In the genomic region with DNA sequence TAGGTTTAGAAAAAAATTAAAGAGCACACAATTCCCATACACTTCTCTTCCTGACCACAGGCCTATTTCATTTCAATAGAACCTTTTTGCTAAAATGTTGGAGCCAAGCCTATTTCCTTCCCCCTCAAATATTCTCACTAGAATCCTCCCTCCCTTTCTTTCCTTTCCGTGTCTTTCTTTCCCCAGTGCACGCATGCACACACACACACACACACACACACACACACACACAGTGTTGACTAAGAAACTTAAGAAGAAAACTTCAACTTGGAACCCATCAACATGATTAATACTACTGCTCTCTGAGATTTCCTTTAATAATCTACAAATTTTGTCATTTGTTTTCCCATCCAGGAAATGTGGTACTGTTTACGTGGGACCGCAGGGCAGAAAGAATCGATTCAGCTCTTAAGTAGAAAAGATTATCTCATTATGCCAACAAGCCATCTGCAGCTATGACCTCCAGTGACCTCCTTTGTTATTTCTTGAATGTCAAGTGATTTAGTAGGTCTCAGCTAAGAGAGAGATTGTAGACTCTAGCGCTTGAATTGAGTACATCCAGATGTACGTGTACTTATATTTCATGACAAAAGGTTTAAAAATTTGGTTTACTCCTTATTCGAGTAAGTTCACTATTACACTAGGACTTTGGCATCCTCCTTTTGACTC, we compare ENCODE assay signal across 18 mouse cellular contexts. TPM values are rescaled to one million over a fixed set of nuclear protein-coding genes. Genes with fewer than 3 reads are reported as not detected.
DNase-seq lines count a peak whose midpoint lies in the region; ATAC-seq and TF ChIP-seq lines count a peak whose summit lies in the region.
"Had no signal": no experiment of that assay in that cellular context is flagged by ENCODE, and none has a peak within 500 bp of the region (broad histone marks: within the 10 kb centered on the region; RNA-seq: fewer than 3 reads in every experiment).

No protein-coding gene starts in this region.

- H3K4me1 ChIP-seq in hindbrain, embryonic 10.5 days (replicated peaks) = peaks cover 20% of the 10 kb centered on the region
- peaks cover 11% of the 10 kb centered on the region; the same call in 1 of the 2 replicates for H3K4me1 ChIP-seq in hindbrain, embryonic 13.5 days (replicated peaks)
- H3K4me1 ChIP-seq in lung, embryonic 14.5 days (ENCODE audit: insufficient read depth) = no peaks in the 10 kb centered on the region
- H3K4me1 ChIP-seq in lung, adult 2 months (ENCODE audit: control insufficient read depth, insufficient read depth, low read length) = no peaks in the 10 kb centered on the region
- H3K4me1 ChIP-seq in hindbrain, postnatal 0 days (ENCODE audit: insufficient read depth, low read length) = no peaks in the 10 kb centered on the region
- H3K4me1 ChIP-seq: limb, embryonic 15.5 days had no signal

- DNase-seq in hindbrain, embryonic 10.5 days (ENCODE audit: low spot score) = peak; percentile 28
- DNase-seq in lung, embryonic 14.5 days = peak; percentile 39
- DNase-seq in lung, adult 2 months = no peak
- DNase-seq in hindbrain, postnatal 0 days (ENCODE audit: low spot score) = peak; percentile 12
- DNase-seq in retina, embryonic 14.5 days (ENCODE audit: low spot score) = peak; percentile 69
- no peak for DNase-seq in gastrocnemius, adult 2 months
- no peak for DNase-seq in heart, adult 11 months
- DNase-seq: cerebellum, adult 18-20 months; gastrocnemius, postnatal 25 days had no signal

- TF ChIP-seq POLR2A in lung, adult 2 months (IDR thresholded peaks at IDR 0.05; ENCODE audit: borderline replicate concordance, extremely low read depth, low read depth, low read length) = no peak

- no peak for ATAC-seq in hindbrain, embryonic 13.5 days (ENCODE audit: low FRiP score)
- no peak for ATAC-seq in lung, embryonic 14.5 days (ENCODE audit: insufficient read depth)
- no peak for ATAC-seq in hindbrain, postnatal 0 days
- ATAC-seq: forebrain, embryonic 13.5 days; lung, postnatal 0 days had no signal

- H3K4me2 ChIP-seq in hindbrain, embryonic 13.5 days = no peak overlapping the region
- no peak overlapping the region for H3K4me2 ChIP-seq in lung, embryonic 14.5 days
- no peak overlapping the region for H3K4me2 ChIP-seq in hindbrain, postnatal 0 days (ENCODE audit: low read depth, low read length)
- H3K4me2 ChIP-seq: embryonic facial prominence, embryonic 13.5 days; forebrain, embryonic 13.5 days; limb, embryonic 15.5 days had no signal

- H3K9ac ChIP-seq in hindbrain, embryonic 13.5 days = no peak overlapping the region
- H3K9ac ChIP-seq in lung, embryonic 14.5 days = no peak overlapping the region
- no peak overlapping the region for H3K9ac ChIP-seq in hindbrain, postnatal 0 days (replicated peaks; ENCODE audit: low read length)
- H3K9ac ChIP-seq: embryonic facial prominence, embryonic 13.5 days; forebrain, embryonic 13.5 days; limb, embryonic 15.5 days had no signal

- no peak overlapping the region for H3K4me3 ChIP-seq in hindbrain, embryonic 10.5 days
- H3K4me3 ChIP-seq in hindbrain, embryonic 13.5 days = no peak overlapping the region
- H3K4me3 ChIP-seq in lung, embryonic 14.5 days (ENCODE audit: low read depth, low read length) = no peak overlapping the region
- no peak overlapping the region for H3K4me3 ChIP-seq in lung, adult 2 months (replicated peaks; ENCODE audit: extremely low read depth, low read depth, low read length)
- H3K4me3 ChIP-seq in hindbrain, postnatal 0 days (ENCODE audit: low read length) = no peak overlapping the region
- H3K4me3 ChIP-seq in gastrocnemius, adult 2 months = no peak overlapping the region
- H3K4me3 ChIP-seq: embryonic facial prominence, embryonic 13.5 days; forebrain, embryonic 13.5 days; limb, embryonic 15.5 days had no signal

- H3K27me3 ChIP-seq in hindbrain, embryonic 10.5 days (ENCODE audit: insufficient read depth, poor library complexity, severe bottlenecking) = no peaks in the 10 kb centered on the region
- H3K27me3 ChIP-seq in hindbrain, embryonic 13.5 days = no peaks in the 10 kb centered on the region
- H3K27me3 ChIP-seq in lung, embryonic 14.5 days (ENCODE audit: insufficient read depth, low read length) = no peaks in the 10 kb centered on the region
- H3K27me3 ChIP-seq in hindbrain, postnatal 0 days (ENCODE audit: insufficient read depth, low read length) = no peaks in the 10 kb centered on the region
- H3K27me3 ChIP-seq: embryonic facial prominence, embryonic 13.5 days; forebrain, embryonic 13.5 days; limb, embryonic 15.5 days had no signal

- peak overlapping the region; percentile 73 for H3K27ac ChIP-seq in hindbrain, embryonic 10.5 days
- H3K27ac ChIP-seq in hindbrain, embryonic 13.5 days = no peak overlapping the region
- no peak overlapping the region for H3K27ac ChIP-seq in lung, embryonic 14.5 days (ENCODE audit: low read depth)
- no peak overlapping the region for H3K27ac ChIP-seq in hindbrain, postnatal 0 days
- no peak overlapping the region for H3K27ac ChIP-seq in gastrocnemius, adult 2 months
- H3K27ac ChIP-seq: embryonic facial prominence, embryonic 13.5 days; forebrain, embryonic 13.5 days; limb, embryonic 15.5 days had no signal

- no peaks in the 10 kb centered on the region; the same call in 1 of the 2 replicates for H3K36me3 ChIP-seq in hindbrain, embryonic 10.5 days
- no peaks in the 10 kb centered on the region for H3K36me3 ChIP-seq in hindbrain, embryonic 13.5 days
- no peaks in the 10 kb centered on the region for H3K36me3 ChIP-seq in lung, embryonic 14.5 days (ENCODE audit: insufficient read depth)
- no peaks in the 10 kb centered on the region for H3K36me3 ChIP-seq in hindbrain, postnatal 0 days (ENCODE audit: insufficient read depth, low read length)
- H3K36me3 ChIP-seq: embryonic facial prominence, embryonic 13.5 days; limb, embryonic 15.5 days had no signal

- WGBS in hindbrain, embryonic 10.5 days = 39% methylated on average over 8 of the region's 8 CpGs
- WGBS in hindbrain, embryonic 13.5 days = 24% methylated on average over 8 of the region's 8 CpGs
- 11% methylated on average over 8 of the region's 8 CpGs for WGBS in lung, embryonic 14.5 days
- WGBS in lung, adult 2 months = 27% methylated on average over 8 of the region's 8 CpGs
- 40% methylated on average over 8 of the region's 8 CpGs for WGBS in hindbrain, postnatal 0 days

- TF ChIP-seq CTCF in lung, embryonic 14.5 days (IDR thresholded peaks at IDR 0.05; ENCODE audit: low read depth) = no peak
- no peak for TF ChIP-seq CTCF in lung, adult 2 months (IDR thresholded peaks at IDR 0.05; ENCODE audit: insufficient read depth, low read length)
- TF ChIP-seq CTCF in hindbrain, postnatal 0 days (IDR thresholded peaks at IDR 0.05; ENCODE audit: low read depth) = no peak
- TF ChIP-seq CTCF in gastrocnemius, adult 2 months (IDR thresholded peaks at IDR 0.05) = no peak

- peaks cover 6% of the 10 kb centered on the region; the same call in 1 of the 2 replicates for H3K9me3 ChIP-seq in hindbrain, embryonic 10.5 days
- 0 out of 2 replicates have a peak, but pooled peaks cover under 1% of the 10 kb centered on the region for H3K9me3 ChIP-seq in hindbrain, embryonic 13.5 days
- H3K9me3 ChIP-seq in lung, embryonic 14.5 days (ENCODE audit: low read depth, low read length) = no peaks in the 10 kb centered on the region
- H3K9me3 ChIP-seq in hindbrain, postnatal 0 days (ENCODE audit: low read length) = no peaks in the 10 kb centered on the region
- H3K9me3 ChIP-seq: limb, embryonic 15.5 days had no signal

- intact Hi-C loops in gastrocnemius, adult 2 months (cut with DNase I) = no loop called here

RNA-seq across cellular contexts. Expression of a gene that starts 19.4 kb away (rescaled TPM):
- polyA plus RNA-seq in hindbrain, embryonic 10.5 days (2016; fragmentation: Nextera tagmentation; extraction: Ambion mirVana) = not detected in 2 replicates
- not detected in 2 replicates for polyA plus RNA-seq in hindbrain, embryonic 13.5 days (2015; fragmentation: Nextera tagmentation; extraction: Ambion mirVana)
- polyA plus RNA-seq in lung, embryonic 14.5 days (2014; fragmentation: Nextera tagmentation; extraction: Ambion mirVana) = not detected in 2 replicates
- not detected in 2 replicates for polyA plus RNA-seq in lung, adult 2 months (2012; rRNA removed)
- total RNA-seq in hindbrain, postnatal 0 days (2014; rRNA removed) = not detected in 2 replicates
- not detected in 2 replicates for polyA plus RNA-seq in hindbrain, postnatal 0 days (2015; fragmentation: Nextera tagmentation; extraction: Ambion mirVana)
- total RNA-seq in gastrocnemius, adult 2 months (2021) = not detected
- total RNA-seq: adrenal gland, postnatal 4 days; gastrocnemius, postnatal 25 days; layer of hippocampus, postnatal 14 days had no signal
- polyA plus RNA-seq: embryonic facial prominence, embryonic 13.5 days; forebrain, embryonic 13.5 days; heart, embryonic 14.5 days; limb, embryonic 15.5 days; lung, postnatal 0 days; stomach, embryonic 14.5 days had no signal

RNA-seq across cellular contexts. Expression of a gene that starts 25.9 kb away (rescaled TPM):
- polyA plus RNA-seq in hindbrain, embryonic 10.5 days (2016; fragmentation: Nextera tagmentation; extraction: Ambion mirVana) = 6.9 and 9.5 TPM in 2 replicates
- 11.2 and 11.5 TPM in 2 replicates for polyA plus RNA-seq in hindbrain, embryonic 13.5 days (2015; fragmentation: Nextera tagmentation; extraction: Ambion mirVana)
- 11.9 and 13.6 TPM in 2 replicates for polyA plus RNA-seq in lung, embryonic 14.5 days (2014; fragmentation: Nextera tagmentation; extraction: Ambion mirVana)
- 3.1 and 5.1 TPM in 2 replicates for polyA plus RNA-seq in lung, adult 2 months (2012; rRNA removed)
- total RNA-seq in hindbrain, postnatal 0 days (2014; rRNA removed) = 10.6 and 13.5 TPM in 2 replicates
- 5.7 and 6.4 TPM in 2 replicates for polyA plus RNA-seq in hindbrain, postnatal 0 days (2015; fragmentation: Nextera tagmentation; extraction: Ambion mirVana)
- 1 to 10 TPM; 6.5 to 8.4 TPM for total RNA-seq in gastrocnemius, adult 2 months (2021)

RNA-seq across cellular contexts. Expression of a gene that starts 54.3 kb away (rescaled TPM):
- polyA plus RNA-seq in hindbrain, embryonic 10.5 days (2016; fragmentation: Nextera tagmentation; extraction: Ambion mirVana) = 10.6 and 13.3 TPM in 2 replicates
- 15.8 and 18.6 TPM in 2 replicates for polyA plus RNA-seq in hindbrain, embryonic 13.5 days (2015; fragmentation: Nextera tagmentation; extraction: Ambion mirVana)
- polyA plus RNA-seq in lung, embryonic 14.5 days (2014; fragmentation: Nextera tagmentation; extraction: Ambion mirVana) = 22.0 and 22.5 TPM in 2 replicates
- 28.4 and 38.3 TPM in 2 replicates for polyA plus RNA-seq in lung, adult 2 months (2012; rRNA removed)
- total RNA-seq in hindbrain, postnatal 0 days (2014; rRNA removed) = 42.8 and 52.5 TPM in 2 replicates
- polyA plus RNA-seq in hindbrain, postnatal 0 days (2015; fragmentation: Nextera tagmentation; extraction: Ambion mirVana) = 14.3 and 14.8 TPM in 2 replicates
- 1 to 10 TPM; 2.5 to 4.2 TPM for total RNA-seq in gastrocnemius, adult 2 months (2021)

Comparison
In these comparisons a context has a peak if more than half of its experiments do, and no peak if none do; other contexts are left out.
1. DNase-seq: peak in hindbrain, embryonic 10.5 days (single experiment), lung, embryonic 14.5 days (single experiment), hindbrain, postnatal 0 days (single experiment) and retina, embryonic 14.5 days (single experiment); none in lung, adult 2 months (single experiment), gastrocnemius, adult 2 months (single experiment) and heart, adult 11 months (single experiment).